Mouse (Mus musculus): Measurements from ENCODE around the gene Hist1h2ai. TPM values are rescaled to one million over a fixed set of nuclear protein-coding genes. Genes with fewer than 3 reads are reported as not detected.

Hist1h2ai gene
- polyA plus RNA-seq, 1 experiment, result 23.0 TPM

Other genes starting within 250 kb of the Hist1h2ai start
- gene Nkapl, start 247.9 kb upstream of the Hist1h2ai start, polyA plus RNA-seq (2012; rRNA removed), result 0.10 TPM in 1 of 2 replicates, not detected in the other
- gene Zkscan4, start 237.5 kb upstream of the Hist1h2ai start, polyA plus RNA-seq (2012; rRNA removed), result 0.21 and 0.44 TPM in 2 replicates
- gene Gm10065, start 237.0 kb upstream of the Hist1h2ai start, polyA plus RNA-seq (2012; rRNA removed), result not detected in 2 replicates
- 0.08 and 0.09 TPM in 2 replicates for gene AK157302, start 221.2 kb upstream of the Hist1h2ai start, polyA plus RNA-seq (2012; rRNA removed)
- 23.7 and 33.7 TPM in 2 replicates for gene Gm11273, start 215.0 kb upstream of the Hist1h2ai start, polyA plus RNA-seq (2012; rRNA removed)
- gene Zkscan8, start 185.3 kb upstream of the Hist1h2ai start, polyA plus RNA-seq (2012; rRNA removed), result 1.7 and 2.7 TPM in 2 replicates
- not detected in 2 replicates for gene Olfr1366, start 173.6 kb upstream of the Hist1h2ai start, polyA plus RNA-seq (2012; rRNA removed)
- gene Olfr1535, start 156.5 kb upstream of the Hist1h2ai start, polyA plus RNA-seq (2012; rRNA removed), result not detected in 2 replicates
- not detected in 2 replicates for gene Olfr1364, start 134.7 kb upstream of the Hist1h2ai start, polyA plus RNA-seq (2012; rRNA removed)
- not detected in 2 replicates for gene Olfr1362, start 102.4 kb upstream of the Hist1h2ai start, polyA plus RNA-seq (2012; rRNA removed)
- not detected in 2 replicates for gene Olfr11, start 73.9 kb upstream of the Hist1h2ai start, polyA plus RNA-seq (2012; rRNA removed)
- not detected in 2 replicates for gene Olfr1361, start 53.0 kb upstream of the Hist1h2ai start, polyA plus RNA-seq (2012; rRNA removed)
- gene Olfr1360, start 39.0 kb upstream of the Hist1h2ai start, polyA plus RNA-seq (2012; rRNA removed), result not detected in 2 replicates
- gene Olfr1359, start 18.3 kb upstream of the Hist1h2ai start, polyA plus RNA-seq (2012; rRNA removed), result not detected in 2 replicates
- gene Hist1h2bl, start 279 bp upstream of the Hist1h2ai start, polyA plus RNA-seq (2012; rRNA removed), result 14.2 and 16.3 TPM in 2 replicates
- 33.4 and 59.9 TPM in 2 replicates for gene Hist1h3h, start 1.2 kb downstream of the Hist1h2ai start, polyA plus RNA-seq (2012; rRNA removed)
- gene Hist1h2bm, start 5.6 kb downstream of the Hist1h2ai start, polyA plus RNA-seq (2012; rRNA removed), result 4.5 and 5.5 TPM in 2 replicates
- 3.6 and 5.5 TPM in 2 replicates for gene Hist1h4j, start 18.6 kb downstream of the Hist1h2ai start, polyA plus RNA-seq (2012; rRNA removed)
- 44.1 and 68.7 TPM in 2 replicates for gene Hist1h4k, start 34.1 kb downstream of the Hist1h2ai start, polyA plus RNA-seq (2012; rRNA removed)
- gene Hist1h2ak, start 37.4 kb downstream of the Hist1h2ai start, polyA plus RNA-seq (2012; rRNA removed), result 14.9 and 16.4 TPM in 2 replicates
- gene Hist1h2bn, start 37.7 kb downstream of the Hist1h2ai start, polyA plus RNA-seq (2012; rRNA removed), result 3.5 and 9.7 TPM in 2 replicates
- gene Hist1h1b, start 64.2 kb downstream of the Hist1h2ai start, polyA plus RNA-seq (2012; rRNA removed), result 4.2 and 4.5 TPM in 2 replicates
- gene Hist1h3i, start 66.9 kb downstream of the Hist1h2ai start, polyA plus RNA-seq (2012; rRNA removed), result 46.3 and 55.3 TPM in 2 replicates
- gene Hist1h2an, start 70.8 kb downstream of the Hist1h2ai start, polyA plus RNA-seq (2012; rRNA removed), result 7.4 and 15.3 TPM in 2 replicates
- gene Hist1h2bp, start 71.0 kb downstream of the Hist1h2ai start, polyA plus RNA-seq (2012; rRNA removed), result 2.1 and 5.4 TPM in 2 replicates
- 23.8 and 61.7 TPM in 2 replicates for gene Hist1h2bq, start 93.8 kb downstream of the Hist1h2ai start, polyA plus RNA-seq (2012; rRNA removed)
- not detected in 2 replicates for gene Hist1h2ao, start 94.0 kb downstream of the Hist1h2ai start, polyA plus RNA-seq (2012; rRNA removed)
- gene Hist1h4m, start 95.3 kb downstream of the Hist1h2ai start, polyA plus RNA-seq (2012; rRNA removed), result 0.98 TPM in 1 of 2 replicates, not detected in the other
- gene Hist1h4n, start 115.8 kb downstream of the Hist1h2ai start, polyA plus RNA-seq (2012; rRNA removed), result 38.1 and 56.7 TPM in 2 replicates
- 253 and 504 TPM in 2 replicates for gene Hist1h2ap, start 117.1 kb downstream of the Hist1h2ai start, polyA plus RNA-seq (2012; rRNA removed)
- gene Hist1h2br, start 117.3 kb downstream of the Hist1h2ai start, polyA plus RNA-seq (2012; rRNA removed), result 19.9 and 53.9 TPM in 2 replicates
- gene Zfp184, start 228.7 kb downstream of the Hist1h2ai start, polyA plus RNA-seq (2012; rRNA removed), result 0.10 and 0.29 TPM in 2 replicates

Measured in large intestine, adult 2 months (tissue).